Mouse (Mus musculus) brain, embryonic 14.5 days (tissue): ENCODE results near the gene Slc9a6. TPM values are rescaled to one million over a fixed set of nuclear protein-coding genes. Genes with fewer than 3 reads are reported as not detected.

ENCODE experiments used
- DNase-seq: peaks from one replicate; pipeline ENCODE4 v3.0.0-alpha.2; 2011; ENCODE audit warnings: low read depth
- CTCF ChIP-seq: fragments of 200-500 bp; IDR thresholded peaks from 2 replicates; pipeline ENCODE4 v1.5.1; 2012; ENCODE audit warnings: inconsistent platforms, mild to moderate bottlenecking, moderate library complexity, borderline replicate concordance; ENCODE audit not compliant: insufficient read depth, insufficient read length; ENCODE audit errors: extremely low read depth
- POLR2A ChIP-seq: fragments of 200-500 bp; IDR thresholded peaks from 2 replicates; pipeline ENCODE4 v1.6.1; 2012; ENCODE audit warnings: mild to moderate bottlenecking, inconsistent platforms, borderline replicate concordance; ENCODE audit not compliant: poor library complexity, insufficient read depth, insufficient read length, severe bottlenecking; ENCODE audit errors: extremely low read depth
- polyA plus RNA-seq: library from polyadenylated mRNA; depleted of rRNA; stranded (reverse); fragments of >200 nt; gene quantifications from 2 replicates; pipeline ENCODE4 v1.2.3, GENCODE M21; 2012

The Slc9a6 gene
- polyA plus RNA-seq, 1 experiment, result 70.0 TPM

DNA sequence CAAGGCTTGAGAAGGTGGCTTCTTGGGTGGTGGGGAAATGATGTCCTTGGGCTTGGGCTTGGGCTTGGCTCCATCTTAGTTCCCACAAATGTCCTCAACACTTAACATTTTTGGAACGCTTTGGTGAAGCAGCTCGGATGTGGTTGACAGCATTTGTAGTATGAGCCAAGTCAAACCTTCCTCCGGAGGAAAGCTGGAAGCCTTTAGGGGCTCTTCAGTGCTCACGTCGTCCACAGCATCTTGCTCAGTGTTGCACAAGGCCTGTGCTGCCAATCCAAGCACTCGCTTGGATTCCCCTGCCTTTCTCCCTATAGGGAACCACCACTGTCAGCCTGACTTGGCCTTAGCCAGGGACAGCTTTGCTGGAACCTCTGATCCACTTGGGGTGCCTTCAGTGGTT is 66.0 kb downstream of the Slc9a6 start:
- no peak for DNase-seq

GRCm38 (mm10) chrX:56677736-56678135 is 68.2 kb downstream of the Slc9a6 start:
- no peak for TF ChIP-seq CTCF
- no peak for TF ChIP-seq POLR2A
- DNase-seq, result no peak

More for the DNA sequence above, 66.0 kb downstream of the Slc9a6 start:
- no peak for TF ChIP-seq POLR2A
- TF ChIP-seq CTCF, result no peak

- TF ChIP-seq POLR2A (no peak), CTCF (no peak)
- DNase-seq, result no peak
Observed at GRCm38 (mm10) chrX:56679066-56679465, 69.5 kb downstream of the Slc9a6 start.

- TF ChIP-seq POLR2A, result no peak
- TF ChIP-seq CTCF, result no peak
- DNase-seq, result peak; percentile 87
Observed at GRCm38 (mm10) chrX:56682156-56682720, 72.7 kb downstream of the Slc9a6 start.

DNA sequence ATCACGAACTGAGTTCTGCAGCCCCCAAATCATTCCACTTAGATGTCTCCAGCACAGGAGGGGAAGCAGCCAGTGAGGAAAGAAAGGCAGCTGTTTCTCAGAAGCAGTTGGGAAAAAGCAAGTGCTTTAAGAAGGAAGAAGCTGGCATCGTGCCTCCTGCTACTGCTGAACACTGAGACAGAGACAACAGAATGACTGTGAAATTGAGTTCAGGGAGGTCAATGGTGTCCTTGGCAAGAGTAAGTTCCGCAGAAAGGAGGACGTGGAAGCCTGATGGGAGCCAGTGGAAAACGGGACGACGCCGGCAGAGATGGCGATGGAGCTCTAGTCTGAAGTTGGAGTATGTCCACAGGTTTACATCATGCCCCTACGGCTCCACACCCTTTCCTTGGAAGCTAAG is 74.0 kb downstream of the Slc9a6 start:
- peak; percentile 54 for DNase-seq
- TF ChIP-seq CTCF (no peak), POLR2A (no peak)

GRCm38 (mm10) chrX:56692554-56692953 is 83.0 kb downstream of the Slc9a6 start:
- no peak for DNase-seq
- TF ChIP-seq CTCF (no peak), POLR2A (no peak)

DNA sequence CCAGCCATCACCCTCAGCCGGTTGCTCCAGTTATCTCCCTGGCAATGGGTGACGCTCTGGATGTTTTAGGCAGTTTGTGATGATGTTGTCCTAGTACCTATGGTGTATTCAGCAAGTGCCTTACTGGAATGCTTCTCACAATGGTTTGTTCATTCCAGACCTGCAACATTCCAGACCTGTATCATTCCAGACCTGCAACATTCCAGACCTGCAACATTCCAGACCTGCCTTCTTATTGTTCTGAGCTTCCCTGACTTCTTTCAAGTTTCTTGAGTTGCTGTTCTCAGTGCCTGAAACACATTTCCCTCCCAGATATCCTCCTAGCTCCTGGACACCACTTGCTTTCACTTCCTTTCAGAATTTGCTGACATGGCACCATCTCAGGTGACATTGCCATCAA is 85.0 kb downstream of the Slc9a6 start:
- DNase-seq, result no peak
- no peak for TF ChIP-seq POLR2A
- TF ChIP-seq CTCF, result no peak

- no peak for DNase-seq
- TF ChIP-seq POLR2A (no peak), CTCF (no peak)
Observed at GRCm38 (mm10) chrX:56697199-56697780, 87.7 kb downstream of the Slc9a6 start.

DNA sequence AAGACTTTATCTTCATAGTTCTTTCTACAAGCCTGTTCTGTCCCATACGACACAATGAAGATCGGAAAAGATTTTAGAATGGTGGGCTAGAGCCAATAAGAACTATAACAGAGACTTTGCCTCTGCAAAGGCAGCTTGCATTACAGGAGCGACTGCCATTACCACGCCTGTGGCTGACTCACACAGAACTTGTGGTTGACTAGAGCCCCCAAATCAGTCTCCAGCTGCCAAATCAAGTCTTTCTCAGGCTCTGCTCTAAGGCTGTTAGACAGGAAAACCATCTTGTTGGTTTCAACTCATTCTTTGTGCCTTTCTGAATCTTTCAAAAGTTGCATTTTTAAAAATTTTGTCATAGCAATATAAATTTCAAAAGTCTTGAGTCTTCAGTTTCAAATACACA is 88.3 kb downstream of the Slc9a6 start:
- DNase-seq, result no peak
- TF ChIP-seq CTCF (no peak), POLR2A (no peak)

GRCm38 (mm10) chrX:56701261-56701660 is 91.7 kb downstream of the Slc9a6 start:
- DNase-seq, result no peak
- TF ChIP-seq CTCF (no peak), POLR2A (no peak)

GRCm38 (mm10) chrX:56703965-56704562 is 94.5 kb downstream of the Slc9a6 start:
- no peak for DNase-seq
- no peak for TF ChIP-seq POLR2A
- TF ChIP-seq CTCF, result no peak

- no peak for DNase-seq
- no peak for TF ChIP-seq CTCF
- TF ChIP-seq POLR2A, result no peak
Observed at GRCm38 (mm10) chrX:56708592-56709370, 99.2 kb downstream of the Slc9a6 start.

GRCm38 (mm10) chrX:56710522-56710921 is 101.0 kb downstream of the Slc9a6 start:
- no peak for DNase-seq
- TF ChIP-seq CTCF, result no peak
- TF ChIP-seq POLR2A, result no peak
